Mouse (Mus musculus) gastrocnemius, adult 18-20 months (tissue): ENCODE measurements at regions not wholly inside any gene's neighbourhood (a gene's known extent, or its start where the extent isn't known, plus 50 kb on each side); places are given as distances from the start of the nearest gene placed in this dataset.

ENCODE experiments used
- DNase-seq: peaks from one replicate; pipeline ENCODE4 v3.0.0; 2021; ENCODE audit warnings: low spot score

DNA sequence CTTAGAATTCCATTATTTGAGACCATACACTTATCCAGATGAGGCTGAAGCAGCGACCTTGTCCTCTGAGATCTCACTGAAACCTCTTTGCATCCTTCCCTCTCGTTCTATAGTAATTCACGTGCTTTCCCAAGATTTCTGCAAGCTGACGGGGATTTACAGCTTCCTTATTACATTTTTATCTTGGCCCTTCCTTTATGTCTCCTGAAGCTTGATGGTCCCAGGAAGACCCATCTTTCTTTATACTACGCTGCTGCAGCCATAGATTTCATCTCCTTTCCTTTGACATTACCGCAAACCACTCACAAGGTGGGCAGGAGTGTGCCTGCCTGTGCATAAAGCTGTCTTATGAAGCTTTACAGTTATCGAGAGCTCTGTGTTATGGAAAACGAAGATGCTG is 63.3 kb upstream of the Rbms3 start:
- no peak for DNase-seq

DNA sequence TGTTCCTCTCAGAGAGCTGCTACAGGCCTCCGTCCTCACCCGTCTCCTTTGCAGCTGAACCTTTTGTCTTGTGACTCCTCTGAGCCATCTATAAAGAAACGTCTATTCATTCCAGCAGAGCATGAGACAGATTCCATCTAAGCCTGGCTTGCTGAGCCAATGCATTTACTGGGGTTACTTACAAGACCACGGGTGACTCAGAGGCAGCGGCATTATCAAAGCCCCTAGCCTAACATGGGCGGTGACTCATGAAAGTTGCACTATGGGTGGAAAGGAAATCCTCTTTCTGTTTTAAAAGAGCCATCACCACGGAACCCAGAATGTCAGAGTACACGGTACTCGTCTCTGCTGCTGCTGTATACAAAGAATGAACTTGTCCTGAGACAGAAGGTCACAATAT is 62.8 kb upstream of the Rbms3 start:
- no peak for DNase-seq

DNA sequence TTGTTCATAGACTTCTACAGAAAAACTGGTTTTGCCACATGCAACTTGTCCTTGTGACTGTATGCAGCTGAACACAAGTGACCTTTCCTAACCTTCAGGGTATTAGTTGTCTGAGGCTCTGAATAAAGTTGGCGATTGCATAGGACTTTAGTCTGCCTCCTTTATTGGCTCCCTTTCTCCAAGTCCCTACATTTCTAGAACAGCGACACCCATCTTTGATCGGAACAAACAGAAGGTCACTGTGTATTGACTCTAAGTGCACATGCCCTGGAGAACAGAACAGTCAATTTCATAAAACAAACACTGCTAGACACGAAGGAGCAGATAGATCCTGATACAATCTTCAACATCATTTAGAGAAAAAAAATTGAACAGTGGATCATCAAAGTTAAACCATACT is 60.2 kb upstream of the Rbms3 start:
- no peak for DNase-seq
